Mouse (Mus musculus) midbrain, postnatal 0 days (tissue): Measurements from ENCODE around the gene Nptx2. TPM values are rescaled to one million over a fixed set of nuclear protein-coding genes. Genes with fewer than 3 reads are reported as not detected.

ENCODE experiments used
- ATAC-seq: fragments of 200-750 bp; cut with Nextera tagmentation; 2 replicates; pipeline ENCODE4 v1.8.0; 2017; ENCODE audit warnings: moderate number of reproducible peaks, mild to moderate bottlenecking, moderate TSS enrichment, moderate library complexity; ENCODE audit not compliant: low FRiP score
- DNase-seq: peaks from one replicate; pipeline ENCODE4 v3.0.0-alpha.2; 2015; ENCODE audit warnings: low spot score
- H3K27ac ChIP-seq: fragments of 300-500 bp; sonication (generic); 2 replicates; pipeline ENCODE4 v1.5.1; 2014; ENCODE audit warnings: low read depth, mild to moderate bottlenecking, low read length, mixed read lengths
- H3K27me3 ChIP-seq: fragments of 300-500 bp; sonication (generic); 2 replicates; pipeline ENCODE4 v1.6.1; 2014; ENCODE audit warnings: low read length, control low read depth, mixed read lengths; ENCODE audit not compliant: insufficient read depth
- H3K36me3 ChIP-seq: fragments of 300-500 bp; sonication (generic); 2 replicates; pipeline ENCODE4 v1.6.1; 2014; ENCODE audit warnings: low read length, control low read depth, mixed read lengths; ENCODE audit not compliant: insufficient read depth
- H3K4me1 ChIP-seq: fragments of 300-500 bp; sonication (generic); 2 replicates; pipeline ENCODE4 v1.6.1; 2014; ENCODE audit warnings: mild to moderate bottlenecking, control low read depth, antibody characterized with exemption, low read length, mixed read lengths; ENCODE audit not compliant: insufficient read depth
- H3K4me2 ChIP-seq: fragments of 300-500 bp; sonication (generic); 2 replicates; pipeline ENCODE4 v1.6.1; 2014; ENCODE audit warnings: low read depth, mild to moderate bottlenecking, low read length, mixed read lengths; ENCODE audit not compliant: poor library complexity, severe bottlenecking
- H3K4me3 ChIP-seq: fragments of 300-500 bp; sonication (generic); 2 replicates; pipeline ENCODE4 v1.5.1; 2014; ENCODE audit warnings: low read depth, mild to moderate bottlenecking, low read length, moderate library complexity
- H3K9ac ChIP-seq: fragments of 300-500 bp; sonication (generic); replicated peaks from 2 replicates; pipeline ENCODE4 v1.6.1; 2014; ENCODE audit warnings: mild to moderate bottlenecking, low read length, moderate library complexity, mixed read lengths; ENCODE audit not compliant: poor library complexity, severe bottlenecking
- H3K9me3 ChIP-seq: fragments of 300-500 bp; sonication (generic); 2 replicates; pipeline ENCODE4 v1.6.1; 2016; ENCODE audit warnings: low read length, control low read depth
- CTCF ChIP-seq: IDR thresholded peaks from 2 replicates; pipeline ENCODE4 v1.5.1; 2016; ENCODE audit warnings: antibody characterized with exemption, mild to moderate bottlenecking
- WGBS: fragments of 180-500 bp; shearing (Covaris S2); extraction: QIAGEN DNeasy Blood & Tissue Kit; methylation state at CpG from one replicate; pipeline ENCODE4 v1.1.7; 2014; 5-methylcytosine and 5-hydroxymethylcytosine counted together
- polyA plus RNA-seq: library from polyadenylated mRNA; unstranded; fragments of >200 nt; fragmentation: Nextera tagmentation; extraction: Ambion mirVana; gene quantifications from 2 replicates; pipeline ENCODE4 v1.2.1, GENCODE M21; 2015
- total RNA-seq: library from RNA; depleted of rRNA; stranded (reverse); fragments of >200 nt; gene quantifications from 2 replicates; pipeline ENCODE4 v1.2.3, GENCODE M21; 2014

Nptx2 gene
- total and polyA plus RNA-seq, 2 experiments from 2014 or later, result 14.0 to 45.0 TPM

DNA sequence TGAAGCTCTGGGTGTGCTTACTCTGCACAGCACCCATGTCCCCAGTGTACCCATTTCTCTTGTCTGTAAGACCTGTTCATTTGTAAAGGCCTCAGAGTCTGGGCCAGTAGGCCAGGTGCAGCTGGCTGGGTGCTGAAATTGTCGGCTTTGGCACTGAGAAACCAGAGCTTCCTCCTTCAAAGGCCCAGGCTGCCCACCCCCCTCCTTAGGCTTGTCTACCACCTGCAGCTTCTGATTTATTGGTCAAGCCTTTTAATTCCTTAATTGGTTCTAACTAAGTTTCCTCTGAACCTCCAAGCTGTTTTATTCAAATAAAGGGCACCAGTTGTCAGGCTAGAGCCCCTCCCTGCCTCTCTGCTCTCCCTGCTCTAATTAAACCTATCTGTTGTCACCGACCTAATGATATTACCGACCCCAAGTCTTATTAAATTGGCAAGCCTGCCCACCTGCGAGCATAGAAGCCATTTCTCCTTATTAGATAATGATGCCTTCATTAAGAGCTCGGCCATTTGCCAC is 5.0 kb downstream of the Nptx2 start:
- no peak overlapping the region for H3K4me3 ChIP-seq
- peak; percentile 43 for DNase-seq
- no peaks in the 10 kb centered on the region for H3K4me1 ChIP-seq
- no peaks in the 10 kb centered on the region for H3K9me3 ChIP-seq
- WGBS, result 49% methylated on average over 5 of the region's 5 CpGs
- H3K27ac ChIP-seq, result no peak overlapping the region
- no peak overlapping the region for H3K4me2 ChIP-seq
- peaks cover 14% of the 10 kb centered on the region for H3K27me3 ChIP-seq
- H3K36me3 ChIP-seq, result no peaks in the 10 kb centered on the region; the same call in 1 of the 2 replicates
- H3K9ac ChIP-seq, result no peak overlapping the region
- ATAC-seq, result no peak
- TF ChIP-seq CTCF, result no peak

DNA sequence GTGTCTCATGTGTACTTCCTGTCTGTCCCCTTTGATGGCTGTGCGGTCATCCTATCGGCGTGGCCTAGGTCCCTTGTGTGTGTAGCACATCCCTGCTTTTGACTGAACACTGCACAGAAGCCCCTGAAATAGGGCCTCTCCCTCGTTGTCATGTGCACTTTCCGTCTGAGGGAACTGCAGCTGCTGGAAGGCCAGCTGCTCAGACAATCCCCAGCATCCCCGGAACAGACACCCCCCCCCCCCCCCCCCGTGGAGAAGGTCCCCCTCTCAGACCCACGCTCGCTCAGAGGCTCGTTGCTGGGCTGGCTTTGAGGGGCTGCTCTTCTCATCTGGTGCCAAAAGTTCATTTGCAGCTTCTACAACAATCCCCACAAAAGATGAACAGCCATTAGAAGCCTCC is 11.0 kb downstream of the Nptx2 start:
- DNase-seq (peak; percentile 58), ATAC-seq (no peak)
- H3K4me2 ChIP-seq, result no peak overlapping the region
- H3K4me3 ChIP-seq, result no peak overlapping the region
- 7% methylated on average over 8 of the region's 10 CpGs for WGBS
- no peaks in the 10 kb centered on the region for H3K36me3 ChIP-seq
- H3K4me1 ChIP-seq, result no peaks in the 10 kb centered on the region
- no peak for TF ChIP-seq CTCF
- no peaks in the 10 kb centered on the region for H3K9me3 ChIP-seq
- no peaks in the 10 kb centered on the region for H3K27me3 ChIP-seq
- peak overlapping the region; percentile 13; the same call in 1 of the 2 replicates for H3K9ac ChIP-seq
- no peak overlapping the region; the same call in 1 of the 2 replicates for H3K27ac ChIP-seq

DNA sequence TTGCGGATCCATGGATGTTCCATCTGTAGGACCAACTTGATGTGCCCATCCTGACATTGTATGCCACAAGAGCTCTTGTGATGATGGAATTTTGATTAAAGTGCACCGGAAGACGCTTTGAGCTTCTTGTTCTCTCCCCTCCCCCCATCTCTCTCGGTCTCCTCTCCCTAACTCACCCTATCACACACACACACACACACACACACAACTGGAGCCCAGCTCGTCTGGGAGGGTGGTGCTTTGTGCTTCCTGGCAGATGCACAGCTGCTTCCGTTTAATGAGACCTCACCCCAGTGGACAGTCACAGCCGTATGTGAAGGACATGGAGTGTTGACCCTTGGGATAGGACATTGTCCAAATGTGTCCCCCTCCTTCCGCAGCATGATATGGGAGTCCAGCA is 11.7 kb downstream of the Nptx2 start:
- 39% methylated on average over 8 of the region's 8 CpGs for WGBS
- TF ChIP-seq CTCF, result no peak
- no peak for DNase-seq

DNA sequence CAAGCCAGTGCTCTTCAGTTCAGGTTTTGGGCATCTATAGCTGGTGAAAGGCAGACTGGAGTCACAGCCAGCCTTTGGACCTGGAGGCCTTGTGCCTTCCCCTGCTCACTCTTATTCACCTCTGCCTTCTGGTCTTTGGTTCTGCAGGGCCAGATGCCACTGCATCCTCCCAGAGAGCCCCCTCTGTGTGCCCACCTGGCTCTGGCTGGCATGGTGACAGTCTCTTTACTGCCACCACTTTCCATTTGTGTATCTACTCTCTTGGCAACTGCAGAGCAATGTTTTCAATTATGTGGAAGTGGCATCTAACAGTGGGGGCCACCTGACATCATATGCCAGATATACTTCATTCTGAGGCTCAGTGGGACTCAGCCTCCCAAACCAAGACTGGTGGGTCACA is 12.8 kb downstream of the Nptx2 start:
- no peak for TF ChIP-seq CTCF
- ATAC-seq (no peak), DNase-seq (peak; percentile 45)
- H3K27ac ChIP-seq, result no peak overlapping the region
- H3K9ac ChIP-seq, result no peak overlapping the region
- no peaks in the 10 kb centered on the region for H3K27me3 ChIP-seq
- no peak overlapping the region for H3K4me3 ChIP-seq
- H3K9me3 ChIP-seq, result no peaks in the 10 kb centered on the region
- H3K4me2 ChIP-seq, result no peak overlapping the region
- no peaks in the 10 kb centered on the region for H3K4me1 ChIP-seq
- no peaks in the 10 kb centered on the region for H3K36me3 ChIP-seq

More for the DNA sequence above, 11.7 kb downstream of the Nptx2 start:
- Histone ChIP-seq H3K4me3 (no peak overlapping the region), H3K27ac (no peak overlapping the region), H3K36me3 (no peaks in the 10 kb centered on the region), H3K4me1 (no peaks in the 10 kb centered on the region), H3K27me3 (no peaks in the 10 kb centered on the region), H3K9me3 (no peaks in the 10 kb centered on the region), H3K4me2 (no peak overlapping the region), H3K9ac (no peak overlapping the region)
- no peak for ATAC-seq

DNA sequence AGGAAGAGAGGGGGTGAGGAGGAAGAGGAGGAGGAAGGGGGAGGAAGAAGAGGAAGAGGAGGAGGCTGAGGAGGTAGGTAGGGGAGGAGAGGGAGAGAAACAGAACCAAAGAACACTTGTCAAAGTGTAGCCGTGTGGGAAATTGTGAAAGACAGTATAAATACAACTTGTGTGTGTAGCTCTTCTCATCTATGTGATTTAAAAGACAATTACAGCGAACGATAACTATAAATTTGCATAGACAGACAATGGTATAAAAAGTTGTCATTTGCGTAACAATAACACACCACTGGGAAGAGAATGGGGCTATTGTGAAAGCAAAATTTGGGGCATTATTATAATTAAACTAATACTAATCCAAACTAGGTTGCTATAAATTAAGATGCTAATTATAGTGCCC is 20.0 kb downstream of the Nptx2 start:
- DNase-seq (no peak), ATAC-seq (no peak)
- Histone ChIP-seq H3K36me3 (no peaks in the 10 kb centered on the region), H3K4me3 (no peak overlapping the region), H3K4me1 (no peaks in the 10 kb centered on the region), H3K27me3 (no peaks in the 10 kb centered on the region), H3K9me3 (no peaks in the 10 kb centered on the region), H3K9ac (no peak overlapping the region), H3K4me2 (no peak overlapping the region), H3K27ac (no peak overlapping the region)
- WGBS, result 58% methylated on average over 4 of the region's 4 CpGs
- TF ChIP-seq CTCF, result no peak

DNA sequence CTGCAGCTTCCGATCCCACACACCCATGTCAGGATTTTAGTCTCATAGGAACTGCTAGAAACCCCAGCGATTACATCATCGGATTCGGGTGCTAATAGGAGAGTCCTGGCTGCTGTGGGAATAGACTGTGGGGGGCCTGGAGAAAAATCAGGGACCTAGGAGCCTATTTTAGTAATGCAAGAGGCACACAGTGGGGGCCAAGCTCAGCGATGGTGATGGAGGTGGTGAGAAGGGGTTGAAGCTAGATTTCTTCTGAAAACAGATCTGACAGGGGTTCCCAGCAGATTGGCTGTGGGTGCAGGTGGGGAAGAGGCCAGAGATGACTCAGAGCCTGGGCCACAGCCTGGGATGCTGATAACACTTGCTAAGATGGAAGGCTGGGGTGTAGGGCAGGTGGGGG is 39.4 kb downstream of the Nptx2 start:
- no peak for ATAC-seq
- Histone ChIP-seq H3K4me1 (no peaks in the 10 kb centered on the region), H3K27me3 (no peaks in the 10 kb centered on the region), H3K27ac (no peak overlapping the region), H3K36me3 (no peaks in the 10 kb centered on the region), H3K4me3 (no peak overlapping the region), H3K9me3 (no peaks in the 10 kb centered on the region), H3K4me2 (no peak overlapping the region), H3K9ac (no peak overlapping the region)
- DNase-seq, result no peak
- TF ChIP-seq CTCF, result no peak
- 91% methylated on average over 5 of the region's 5 CpGs for WGBS
